Mouse (Mus musculus): ENCODE measurements at regions not wholly inside any gene's neighbourhood (a gene's known extent, or its start where the extent isn't known, plus 50 kb on each side); places are given as distances from the start of the nearest gene placed in this dataset.
A peak's percentile ranks its signal among the peaks of the same experiment; 100 is the strongest.
"Not testable (repeated sequence)": the region's sequence is repeated elsewhere in the genome, so short reads cannot be mapped to it uniquely, and the experiment has no call there.

- no peak for DNase-seq
These were observed 54.7 kb downstream of the Cryaa start for GRCm38 (mm10) chr17:31732176-31732880.

- DNase-seq, result no peak
These were observed 56.9 kb downstream of the Cryaa start for GRCm38 (mm10) chr17:31734521-31734920.

- no peak for DNase-seq
These were observed 59.1 kb downstream of the Cryaa start for GRCm38 (mm10) chr17:31736716-31737115.

GRCm38 (mm10) chr17:31738249-31738648 is 60.6 kb downstream of the Cryaa start:
- DNase-seq, result no peak

GRCm38 (mm10) chr17:31739586-31739985 is 62.0 kb downstream of the Cryaa start:
- no peak for DNase-seq

GRCm38 (mm10) chr17:31740059-31740458 is 62.5 kb downstream of the Cryaa start:
- no peak for DNase-seq

- DNase-seq, result no peak
These were observed 66.0 kb downstream of the Cryaa start for GRCm38 (mm10) chr17:31743656-31744055.

GRCm38 (mm10) chr17:31746198-31747111 is 68.8 kb downstream of the Cryaa start:
- DNase-seq, result no peak

- DNase-seq, result no peak
These were observed 70.0 kb downstream of the Cryaa start for GRCm38 (mm10) chr17:31747563-31747962.

- DNase-seq, result no peak
These were observed 70.6 kb downstream of the Cryaa start for GRCm38 (mm10) chr17:31748158-31748557.

- DNase-seq, result no peak
These were observed 71.4 kb downstream of the Cryaa start for GRCm38 (mm10) chr17:31748971-31749370.

GRCm38 (mm10) chr17:31751262-31751661 is 73.7 kb downstream of the Cryaa start:
- DNase-seq, result no peak

GRCm38 (mm10) chr17:31753113-31753858 is 75.7 kb downstream of the Cryaa start:
- DNase-seq, result peak; percentile 38

GRCm38 (mm10) chr17:31753859-31754229 is 76.2 kb downstream of the Cryaa start:
- DNase-seq, result no peak

- DNase-seq, result no peak
These were observed 82.9 kb downstream of the Cryaa start for GRCm38 (mm10) chr17:31760465-31760864.

GRCm38 (mm10) chr17:31763078-31763477 is 85.5 kb downstream of the Cryaa start:
- DNase-seq, result no peak

- DNase-seq, result peak; percentile 87
These were observed 88.6 kb downstream of the Sik1 start for GRCm38 (mm10) chr17:31766779-31767697.

GRCm38 (mm10) chr17:31772201-31772820 is 83.3 kb downstream of the Sik1 start:
- no peak for DNase-seq

- not testable (repeated sequence) for DNase-seq
These were observed 81.7 kb downstream of the Sik1 start for GRCm38 (mm10) chr17:31773882-31774281.

GRCm38 (mm10) chr17:31775037-31775436 is 80.6 kb downstream of the Sik1 start:
- DNase-seq, result no peak

GRCm38 (mm10) chr17:31775966-31776365 is 79.6 kb downstream of the Sik1 start:
- no peak for DNase-seq
